Mouse (Mus musculus) liver, embryonic 14.5 days (tissue): Measurements from ENCODE around the gene Deaf1. TPM values are rescaled to one million over a fixed set of nuclear protein-coding genes. Genes with fewer than 3 reads are reported as not detected.

ENCODE experiments used
- ATAC-seq: fragments of 200-750 bp; cut with Nextera tagmentation; 2 replicates; pipeline ENCODE4 v1.8.0; 2017; ENCODE audit warnings: moderate number of reproducible peaks, mild to moderate bottlenecking, moderate library complexity; ENCODE audit not compliant: insufficient read depth
- DNase-seq, 3 experiments: peaks; one replicate each; pipeline ENCODE4 v3.0.0-alpha.2; 2012 to 2013; ENCODE audit warnings: low read depth in 3 of 3, low spot score in 3 of 3
- H3K27ac ChIP-seq: fragments of 300-500 bp; sonication (generic); 2 replicates; pipeline ENCODE4 v1.5.1; 2014; ENCODE audit warnings: moderate library complexity, mild to moderate bottlenecking, control low read depth, inconsistent platforms
- H3K27me3 ChIP-seq: fragments of 300-500 bp; sonication (generic); 2 replicates; pipeline ENCODE4 v1.6.1; 2014; ENCODE audit warnings: mild to moderate bottlenecking, low read length, moderate library complexity; ENCODE audit not compliant: control insufficient read depth, insufficient read depth
- H3K36me3 ChIP-seq: fragments of 300-500 bp; sonication (generic); replicated peaks from 2 replicates; pipeline ENCODE4 v1.6.1; 2014; ENCODE audit warnings: low read depth; ENCODE audit not compliant: control insufficient read depth, insufficient read depth
- H3K4me1 ChIP-seq, 2 experiments: fragments of 200-500 bp in 1 of 2; fragments of 300-500 bp in 1 of 2; sonication (generic) in 1 of 2; replicated peaks; 2 replicates each; pipeline ENCODE4 v1.6.1; 2012 to 2014; ENCODE audit warnings: antibody characterized with exemption in 1 of 2, inconsistent platforms in 1 of 2, low read length in 1 of 2; ENCODE audit not compliant: control insufficient read depth in 2 of 2, insufficient read depth in 2 of 2
- H3K4me2 ChIP-seq: fragments of 300-500 bp; sonication (generic); 2 replicates; pipeline ENCODE4 v1.6.1; 2014; ENCODE audit warnings: low read depth, mild to moderate bottlenecking, control low read depth, moderate library complexity
- H3K4me3 ChIP-seq, 2 experiments: fragments of 200-500 bp in 1 of 2; fragments of 300-500 bp in 1 of 2; sonication (generic) in 1 of 2; 2 replicates each; pipeline ENCODE4 v1.5.1; 2012 to 2014; ENCODE audit warnings: low read depth in 2 of 2, low read length in 2 of 2, mild to moderate bottlenecking in 2 of 2, control low read depth in 1 of 2, inconsistent platforms in 1 of 2, moderate library complexity in 1 of 2; ENCODE audit not compliant: insufficient read depth in 1 of 2
- H3K9ac ChIP-seq: fragments of 300-500 bp; sonication (generic); replicated peaks from 2 replicates; pipeline ENCODE4 v1.6.1; 2014; ENCODE audit warnings: mild to moderate bottlenecking, control low read depth, moderate library complexity
- H3K9me3 ChIP-seq: fragments of 300-500 bp; sonication (generic); 2 replicates; pipeline ENCODE4 v1.6.1; 2016; ENCODE audit warnings: low read length, mixed read lengths; ENCODE audit not compliant: control insufficient read depth
- CTCF ChIP-seq: IDR thresholded peaks from 2 replicates; pipeline ENCODE4 v1.5.1; 2016; ENCODE audit warnings: antibody characterized with exemption, low read depth, control low read depth
- EP300 ChIP-seq: IDR thresholded peaks from 2 replicates; pipeline ENCODE4 v1.6.1; 2016; ENCODE audit warnings: antibody characterized with exemption, low read depth
- WGBS: fragments of 180-500 bp; shearing (Covaris S2); extraction: QIAGEN DNeasy Blood & Tissue Kit; methylation state at CpG from one replicate; pipeline ENCODE4 v1.1.7; 2014; ENCODE audit not compliant: insufficient replicate concordance; 5-methylcytosine and 5-hydroxymethylcytosine counted together
- polyA plus RNA-seq, 2 experiments: library from polyadenylated mRNA; depleted of rRNA in 1 of 2; stranded (reverse) in 1 of 2; unstranded in 1 of 2; fragments of >200 nt; fragmentation: Nextera tagmentation in 1 of 2; extraction: Ambion mirVana in 1 of 2; gene quantifications; 2 replicates each; pipeline versions ENCODE4 v1.2.1 to v1.2.3; 2012 to 2014

The Deaf1 gene
- 6.9 and 7.8 TPM in 2 replicates for polyA plus RNA-seq (2012; rRNA removed)
- polyA plus RNA-seq (2014; fragmentation: Nextera tagmentation; extraction: Ambion mirVana), result 11.1 and 13.6 TPM in 2 replicates

GRCm38 (mm10) chr7:141327469-141328372 lies at the start of gene Deaf1, which contains the start of gene Tmem80:
Deaf1 (minus strand) TSS chr7:141327690.
Tmem80 (plus strand) TSS chr7:141327739.
- WGBS, result under 1% methylated on average over 105 of the region's 105 CpGs
- Histone ChIP-seq H3K27me3 (no peaks in the 10 kb centered on the region), H3K9me3 (no peaks in the 10 kb centered on the region), H3K27ac (peak within 1 kb of the TSS; percentile 89), H3K36me3 (peaks cover 8% of the 10 kb centered on the region), H3K4me2 (peak within 1 kb of the TSS; percentile 82), H3K4me1 (peaks cover 19 to 23% of the 10 kb centered on the region in 2 experiments), H3K9ac (peak within 1 kb of the TSS; percentile 91), H3K4me3 (peak within 1 kb of the TSS; percentile 77 to 91)
- DNase-seq (peak; percentile 94 to 95 (median 94)), ATAC-seq (peak; percentile 91)
- TF ChIP-seq EP300, result no peak
- no peak for TF ChIP-seq CTCF

- ATAC-seq (no peak; the same call in 1 of the 2 replicates), DNase-seq (no peak)
- Histone ChIP-seq H3K4me3 (no peak overlapping the region), H3K4me1 (peaks cover 2 to 13% of the 10 kb centered on the region in 2 experiments), H3K27ac (no peak overlapping the region), H3K9me3 (no peaks in the 10 kb centered on the region), H3K36me3 (no peaks in the 10 kb centered on the region), H3K4me2 (no peak overlapping the region), H3K9ac (no peak overlapping the region), H3K27me3 (no peaks in the 10 kb centered on the region)
- TF ChIP-seq EP300, result no peak
- TF ChIP-seq CTCF, result no peak
Measured at GRCm38 (mm10) chr7:141374399-141374798, 46.9 kb upstream of the Deaf1 start.

- Histone ChIP-seq H3K4me2 (no peak overlapping the region), H3K4me1 (peaks cover 2 to 13% of the 10 kb centered on the region in 2 experiments), H3K4me3 (no peak overlapping the region), H3K36me3 (no peaks in the 10 kb centered on the region), H3K27ac (no peak overlapping the region), H3K9ac (no peak overlapping the region), H3K9me3 (no peaks in the 10 kb centered on the region), H3K27me3 (no peaks in the 10 kb centered on the region)
- DNase-seq (no peak), ATAC-seq (no peak)
- TF ChIP-seq EP300 (no peak), CTCF (no peak)
- 69% methylated on average over 6 of the region's 6 CpGs for WGBS
Measured at GRCm38 (mm10) chr7:141373611-141374010, 46.1 kb upstream of the Deaf1 start.

GRCm38 (mm10) chr7:141371942-141372595 lies 44.6 kb upstream of the Deaf1 start:
- no peaks in the 10 kb centered on the region for H3K36me3 ChIP-seq
- no peak for ATAC-seq
- no peak overlapping the region for H3K4me3 ChIP-seq
- no peak overlapping the region for H3K9ac ChIP-seq
- WGBS, result 48% methylated on average over 6 of the region's 6 CpGs
- H3K27me3 ChIP-seq, result no peaks in the 10 kb centered on the region
- DNase-seq, result no peak
- H3K27ac ChIP-seq, result no peak overlapping the region
- peaks cover 2 to 13% of the 10 kb centered on the region in 2 experiments for H3K4me1 ChIP-seq
- no peaks in the 10 kb centered on the region for H3K9me3 ChIP-seq
- TF ChIP-seq EP300 (no peak), CTCF (no peak)
- H3K4me2 ChIP-seq, result no peak overlapping the region

GRCm38 (mm10) chr7:141369918-141370317 lies 42.4 kb upstream of the Deaf1 start:
- 41% methylated on average over 5 of the region's 5 CpGs for WGBS
- Histone ChIP-seq H3K27me3 (no peaks in the 10 kb centered on the region), H3K27ac (no peak overlapping the region), H3K36me3 (no peaks in the 10 kb centered on the region), H3K4me2 (no peak overlapping the region), H3K9me3 (no peaks in the 10 kb centered on the region), H3K4me3 (no peak overlapping the region), H3K4me1 (peaks cover 11 to 23% of the 10 kb centered on the region in 2 experiments), H3K9ac (no peak overlapping the region)
- no peak for DNase-seq
- TF ChIP-seq CTCF (no peak), EP300 (no peak)
- no peak for ATAC-seq
